Mouse (Mus musculus) neural tube, embryonic 14.5 days (tissue): ENCODE measurements around the gene Col27a1. TPM values are rescaled to one million over a fixed set of nuclear protein-coding genes. Genes with fewer than 3 reads are reported as not detected.

ENCODE experiments used
- ATAC-seq: fragments of 200-750 bp; cut with Nextera tagmentation; 2 replicates; pipeline ENCODE4 v1.8.0; 2017; ENCODE audit warnings: low read depth, mild to moderate bottlenecking, moderate TSS enrichment, moderate library complexity
- H3K27ac ChIP-seq: fragments of 300-500 bp; sonication (generic); 2 replicates; pipeline ENCODE4 v1.5.1; 2014; ENCODE audit warnings: low read depth, mild to moderate bottlenecking, control low read depth, low read length, moderate library complexity, mixed read lengths
- H3K27me3 ChIP-seq: fragments of 300-500 bp; sonication (generic); 2 replicates; pipeline ENCODE4 v1.6.1; 2014; ENCODE audit warnings: low read length; ENCODE audit not compliant: control insufficient read depth, insufficient read depth
- H3K36me3 ChIP-seq: fragments of 300-500 bp; sonication (generic); 2 replicates; pipeline ENCODE4 v1.6.1; 2014; ENCODE audit warnings: low read length, mixed read lengths; ENCODE audit not compliant: control insufficient read depth, insufficient read depth
- H3K4me1 ChIP-seq: fragments of 300-500 bp; sonication (generic); 2 replicates; pipeline ENCODE4 v1.6.1; 2014; ENCODE audit warnings: low read length; ENCODE audit not compliant: control insufficient read depth, insufficient read depth
- H3K4me2 ChIP-seq: fragments of 300-500 bp; sonication (generic); 2 replicates; pipeline ENCODE4 v1.6.1; 2014; ENCODE audit warnings: mild to moderate bottlenecking, low read depth, low read length, control low read depth
- H3K4me3 ChIP-seq: fragments of 300-500 bp; sonication (generic); 2 replicates; pipeline ENCODE4 v1.5.1; 2014; ENCODE audit warnings: low read depth, low read length, control low read depth, mixed read lengths
- H3K9ac ChIP-seq: fragments of 300-500 bp; sonication (generic); replicated peaks from 2 replicates; pipeline ENCODE4 v1.6.1; 2014; ENCODE audit warnings: low read depth, mild to moderate bottlenecking, control low read depth, low read length, mixed read lengths
- H3K9me3 ChIP-seq: fragments of 300-500 bp; sonication (generic); 2 replicates; pipeline ENCODE4 v1.6.1; 2016; ENCODE audit warnings: low read length; ENCODE audit not compliant: control insufficient read depth
- WGBS: fragments of 180-500 bp; shearing (Covaris S2); extraction: QIAGEN DNeasy Blood & Tissue Kit; methylation state at CpG from one replicate; pipeline ENCODE4 v1.1.7; 2014; 5-methylcytosine and 5-hydroxymethylcytosine counted together
- microRNA counts: library from miRNA; unstranded; fragments of <30 nt; microRNA quantifications from one replicate; lab custom pipeline; 2016
- microRNA-seq: library from miRNA; unstranded; fragments of <30 nt; microRNA quantifications from one replicate; pipeline ENCODE4, GENCODE M21; 2016
- polyA plus RNA-seq: library from polyadenylated mRNA; unstranded; fragments of >200 nt; fragmentation: Nextera tagmentation; extraction: Ambion mirVana; gene quantifications from 2 replicates; pipeline ENCODE4 v1.2.1, GENCODE M21; 2014

Gene Col27a1
- polyA plus RNA-seq, 1 experiment from 2014 or later: 1.2 TPM

- ATAC-seq: no peak
- Histone ChIP-seq H3K36me3 (peaks cover 10% of the 10 kb centered on the region), H3K4me3 (no peak overlapping the region), H3K27ac (no peak overlapping the region), H3K27me3 (no peaks in the 10 kb centered on the region), H3K4me2 (no peak overlapping the region), H3K9me3 (no peaks in the 10 kb centered on the region), H3K4me1 (no peaks in the 10 kb centered on the region), H3K9ac (no peak overlapping the region)
- 93% methylated on average over 1 of the region's 1 CpGs for WGBS
Measured at GRCm38 (mm10) chr4:63375367-63375766, 161.6 kb downstream of the Col27a1 start.

GRCm38 (mm10) chr4:63377483-63377882, 163.7 kb downstream of the Col27a1 start:
- WGBS: 66% methylated on average over 7 of the region's 7 CpGs
- Histone ChIP-seq H3K9ac (no peak overlapping the region), H3K4me2 (no peak overlapping the region)

GRCm38 (mm10) chr4:63382676-63383369, 169.0 kb downstream of the Col27a1 start:
- no peak for ATAC-seq
- H3K36me3 ChIP-seq: peaks cover 6% of the 10 kb centered on the region; the same call in 1 of the 2 replicates

More at GRCm38 (mm10) chr4:63377483-63377882, 163.7 kb downstream of the Col27a1 start:
- ATAC-seq: no peak
- H3K4me3 ChIP-seq: no peak overlapping the region
- H3K27me3 ChIP-seq: no peaks in the 10 kb centered on the region
- no peak overlapping the region for H3K27ac ChIP-seq
- H3K9me3 ChIP-seq: no peaks in the 10 kb centered on the region
- H3K36me3 ChIP-seq: peaks cover 10% of the 10 kb centered on the region
- H3K4me1 ChIP-seq: no peaks in the 10 kb centered on the region

DNA sequence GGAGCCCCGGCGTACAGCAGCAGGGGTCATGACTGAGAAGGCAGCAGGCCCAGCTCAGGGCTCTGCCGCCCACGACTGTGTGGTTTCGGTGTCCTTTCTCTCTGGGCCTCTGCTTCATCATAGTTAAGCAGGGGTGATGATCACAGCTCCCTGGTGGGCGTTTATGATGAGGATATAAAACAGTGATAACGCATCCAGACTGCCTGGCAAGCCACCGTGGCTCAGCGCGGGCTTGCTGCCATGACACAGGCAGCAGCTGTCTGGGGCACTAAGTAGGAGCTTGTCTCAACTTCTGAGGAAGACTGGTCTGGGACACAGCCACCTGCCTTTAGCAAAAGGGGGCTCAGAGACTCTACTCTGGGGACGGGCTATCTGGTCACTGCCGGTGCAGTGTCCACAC, 169.7 kb downstream of the Col27a1 start:
- 63% methylated on average over 12 of the region's 12 CpGs for WGBS
- Histone ChIP-seq H3K27ac (no peak overlapping the region), H3K9me3 (no peaks in the 10 kb centered on the region), H3K4me1 (no peaks in the 10 kb centered on the region), H3K9ac (no peak overlapping the region), H3K27me3 (no peaks in the 10 kb centered on the region), H3K4me2 (no peak overlapping the region), H3K36me3 (peaks cover 4% of the 10 kb centered on the region; the same call in 1 of the 2 replicates), H3K4me3 (no peak overlapping the region)
- no peak for ATAC-seq

More at GRCm38 (mm10) chr4:63382676-63383369, 169.0 kb downstream of the Col27a1 start:
- no peak overlapping the region for H3K4me3 ChIP-seq
- H3K4me2 ChIP-seq: no peak overlapping the region
- 93% methylated on average over 4 of the region's 4 CpGs for WGBS
- no peak overlapping the region for H3K27ac ChIP-seq
- H3K27me3 ChIP-seq: no peaks in the 10 kb centered on the region
- no peaks in the 10 kb centered on the region for H3K4me1 ChIP-seq
- H3K9me3 ChIP-seq: no peaks in the 10 kb centered on the region
- no peak overlapping the region for H3K9ac ChIP-seq

GRCm38 (mm10) chr4:63384262-63384661, 170.5 kb downstream of the Col27a1 start:
- no peak overlapping the region for H3K4me3 ChIP-seq
- no peaks in the 10 kb centered on the region; the same call in 1 of the 2 replicates for H3K36me3 ChIP-seq
- H3K4me1 ChIP-seq: peaks cover 6% of the 10 kb centered on the region
- no peaks in the 10 kb centered on the region for H3K9me3 ChIP-seq
- no peaks in the 10 kb centered on the region for H3K27me3 ChIP-seq
- WGBS: 92% methylated on average over 4 of the region's 4 CpGs
- H3K27ac ChIP-seq: no peak overlapping the region
- no peak overlapping the region for H3K9ac ChIP-seq
- H3K4me2 ChIP-seq: no peak overlapping the region
- ATAC-seq: no peak

MicroRNAs encoded within 50 kb of the gene (microRNA counts, 519-probe panel; counts per million panel counts)
- microRNA mmu-miR-455 (lab: Ali Mortazavi, UCI): not detected

Small RNAs within 50 kb of the gene (microRNA-seq; reads per million reads assigned to microRNA genes)
- 272 reads per million, percentile 60 among the genes with 10 or more reads in this experiment for gene Mir455

Other genes starting within 250 kb of the Col27a1 start
- gene Zfp618, start 248.4 kb upstream of the Col27a1 start, polyA plus RNA-seq: 30.2 and 32.7 TPM in 2 replicates
- gene Ambp, start 59.2 kb upstream of the Col27a1 start, polyA plus RNA-seq: 0.59 and 0.63 TPM in 2 replicates
- 0.13 TPM in 1 of 2 replicates, not detected in the other for gene Kif12, start 41.9 kb upstream of the Col27a1 start, polyA plus RNA-seq
- gene Orm1, start 130.6 kb downstream of the Col27a1 start, polyA plus RNA-seq: not detected in 2 replicates
- gene Orm3, start 142.2 kb downstream of the Col27a1 start, polyA plus RNA-seq: not detected in 2 replicates
- gene Orm2, start 148.4 kb downstream of the Col27a1 start, polyA plus RNA-seq: not detected in 2 replicates
- gene Akna, start 189.3 kb downstream of the Col27a1 start, polyA plus RNA-seq: 2.5 and 3.8 TPM in 2 replicates